Mouse (Mus musculus) erythroblast, embryonic 14.5 days (primary cell): ENCODE measurements around the gene Snd1.

Experiments
- GATA1 ChIP-seq: IDR thresholded peaks from 2 replicates; pipeline ENCODE4 v1.6.1; 2012; ENCODE audit warnings: low read length, inconsistent platforms, mixed read lengths
- TAL1 ChIP-seq: IDR thresholded peaks from 3 replicates; pipeline ENCODE4 v1.6.1; 2012; ENCODE audit warnings: low read length, inconsistent platforms, mixed read lengths

DNA sequence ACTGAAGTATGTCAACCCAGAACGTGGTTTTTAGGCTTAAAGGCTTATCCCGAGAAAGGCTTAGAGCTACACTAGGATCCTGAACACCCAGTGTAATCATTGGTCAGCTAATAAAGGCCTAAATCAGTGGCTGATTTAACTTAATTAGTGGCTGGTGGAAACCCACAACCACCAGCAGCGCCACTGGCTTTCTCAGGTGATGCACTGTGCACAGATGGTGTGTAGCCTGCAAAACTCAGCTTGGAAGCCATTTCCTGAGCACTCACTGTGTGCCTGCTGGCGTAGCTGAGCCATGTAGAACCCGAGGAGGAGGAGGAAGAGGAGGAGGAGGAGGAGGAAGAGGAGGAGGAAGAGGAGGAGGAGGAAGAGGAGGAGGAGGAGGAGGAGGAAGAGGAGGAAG is 503.1 kb downstream of the Snd1 start:
- TF ChIP-seq GATA1 (no peak), TAL1 (no peak)
